Mouse (Mus musculus) intestine, embryonic 15.5 days (tissue): ENCODE measurements around the gene Gm20604. TPM values are rescaled to one million over a fixed set of nuclear protein-coding genes. Genes with fewer than 3 reads are reported as not detected.

Source experiments
- ATAC-seq: fragments of 200-750 bp; cut with Nextera tagmentation; 2 replicates; pipeline ENCODE4 v1.8.0; 2017; ENCODE audit warnings: moderate TSS enrichment, moderate library complexity
- H3K27ac ChIP-seq: fragments of 300-500 bp; sonication (generic); 2 replicates; pipeline ENCODE4 v1.5.1; 2015; ENCODE audit warnings: mild to moderate bottlenecking, inconsistent platforms
- H3K27me3 ChIP-seq: fragments of 300-500 bp; sonication (generic); replicated peaks from 2 replicates; pipeline ENCODE4 v1.6.1; 2015; ENCODE audit warnings: inconsistent platforms
- H3K36me3 ChIP-seq: fragments of 300-500 bp; sonication (generic); 2 replicates; pipeline ENCODE4 v1.6.1; 2015; ENCODE audit warnings: inconsistent platforms
- H3K4me1 ChIP-seq: fragments of 300-500 bp; sonication (generic); replicated peaks from 2 replicates; pipeline ENCODE4 v1.6.1; 2015; ENCODE audit warnings: inconsistent platforms
- H3K4me2 ChIP-seq: fragments of 300-500 bp; sonication (generic); replicated peaks from 2 replicates; pipeline ENCODE4 v1.6.1; 2015; ENCODE audit warnings: mild to moderate bottlenecking, inconsistent platforms
- H3K4me3 ChIP-seq: fragments of 300-500 bp; sonication (generic); replicated peaks from 2 replicates; pipeline ENCODE4 v1.5.1; 2015; ENCODE audit warnings: inconsistent platforms
- H3K9ac ChIP-seq: fragments of 300-500 bp; sonication (generic); 2 replicates; pipeline ENCODE4 v1.6.1; 2015; ENCODE audit warnings: inconsistent platforms
- H3K9me3 ChIP-seq: fragments of 300-500 bp; sonication (generic); 2 replicates; pipeline ENCODE4 v1.6.1; 2016; ENCODE audit warnings: inconsistent platforms
- WGBS: fragments of 180-500 bp; shearing (Covaris S2); methylation state at CpG from one replicate; pipeline ENCODE4 v1.1.7; 2015; 5-methylcytosine and 5-hydroxymethylcytosine counted together
- polyA plus RNA-seq: library from polyadenylated mRNA; unstranded; fragments of >200 nt; fragmentation: Nextera tagmentation; extraction: Ambion mirVana; gene quantifications from 2 replicates; pipeline ENCODE4 v1.2.1, GENCODE M21; 2015

The Gm20604 gene
- polyA plus RNA-seq, 1 experiment from 2014 or later: 21.0 TPM

- H3K9me3 ChIP-seq: no peaks in the 10 kb centered on the region
- H3K9ac ChIP-seq: no peak overlapping the region
- H3K27ac ChIP-seq: no peak overlapping the region
- no peak for ATAC-seq
- 71% methylated on average over 5 of the region's 5 CpGs for WGBS
- no peak overlapping the region for H3K4me2 ChIP-seq
- no peaks in the 10 kb centered on the region for H3K36me3 ChIP-seq
- no peak overlapping the region for H3K4me3 ChIP-seq
- no peaks in the 10 kb centered on the region for H3K27me3 ChIP-seq
- peaks cover 7% of the 10 kb centered on the region for H3K4me1 ChIP-seq
Observed at GRCm38 (mm10) chr12:102739096-102739495, 19.4 kb downstream of the Gm20604 start.

DNA sequence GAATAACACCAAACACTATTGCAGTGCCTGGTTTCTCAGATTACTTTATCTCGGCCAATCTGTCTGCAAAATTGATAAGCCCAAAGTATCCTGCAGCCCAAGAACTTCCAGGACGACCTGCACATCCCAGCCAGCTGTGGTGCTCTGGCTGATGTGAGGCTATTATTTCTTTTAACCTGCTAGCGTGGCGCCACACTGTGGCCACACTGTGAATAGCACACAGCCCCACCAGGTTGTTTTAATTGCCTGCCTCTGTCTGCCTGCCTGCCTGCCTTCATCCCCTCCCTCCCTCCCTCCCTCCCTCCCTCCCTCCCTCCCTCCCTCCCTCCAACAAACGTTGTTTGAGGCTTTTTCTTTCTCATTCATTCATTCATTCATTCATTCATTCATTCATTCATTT is 25.1 kb downstream of the Gm20604 start:
- no peaks in the 10 kb centered on the region for H3K9me3 ChIP-seq
- WGBS: 6% methylated on average over 5 of the region's 5 CpGs

GRCm38 (mm10) chr12:102730798-102731619 is 27.5 kb downstream of the Gm20604 start:
- ATAC-seq: peak; percentile 91
- H3K36me3 ChIP-seq: no peaks in the 10 kb centered on the region
- no peaks in the 10 kb centered on the region for H3K9me3 ChIP-seq
- peak overlapping the region; percentile 53 for H3K4me2 ChIP-seq
- 19% methylated on average over 16 of the region's 16 CpGs for WGBS
- H3K9ac ChIP-seq: 0 out of 2 replicates have a peak overlapping the region, but pooled peaks have one; percentile 8
- peaks cover 25% of the 10 kb centered on the region for H3K4me1 ChIP-seq
- no peaks in the 10 kb centered on the region for H3K27me3 ChIP-seq
- no peak overlapping the region; the same call in 1 of the 2 replicates for H3K4me3 ChIP-seq
- peak overlapping the region; percentile 93 for H3K27ac ChIP-seq

More for the DNA sequence above, 25.1 kb downstream of the Gm20604 start:
- no peaks in the 10 kb centered on the region for H3K27me3 ChIP-seq
- H3K4me1 ChIP-seq: peaks cover 23% of the 10 kb centered on the region
- no peak overlapping the region for H3K4me2 ChIP-seq
- H3K27ac ChIP-seq: no peak overlapping the region
- ATAC-seq: no peak
- no peak overlapping the region for H3K4me3 ChIP-seq
- no peaks in the 10 kb centered on the region for H3K36me3 ChIP-seq
- no peak overlapping the region for H3K9ac ChIP-seq

DNA sequence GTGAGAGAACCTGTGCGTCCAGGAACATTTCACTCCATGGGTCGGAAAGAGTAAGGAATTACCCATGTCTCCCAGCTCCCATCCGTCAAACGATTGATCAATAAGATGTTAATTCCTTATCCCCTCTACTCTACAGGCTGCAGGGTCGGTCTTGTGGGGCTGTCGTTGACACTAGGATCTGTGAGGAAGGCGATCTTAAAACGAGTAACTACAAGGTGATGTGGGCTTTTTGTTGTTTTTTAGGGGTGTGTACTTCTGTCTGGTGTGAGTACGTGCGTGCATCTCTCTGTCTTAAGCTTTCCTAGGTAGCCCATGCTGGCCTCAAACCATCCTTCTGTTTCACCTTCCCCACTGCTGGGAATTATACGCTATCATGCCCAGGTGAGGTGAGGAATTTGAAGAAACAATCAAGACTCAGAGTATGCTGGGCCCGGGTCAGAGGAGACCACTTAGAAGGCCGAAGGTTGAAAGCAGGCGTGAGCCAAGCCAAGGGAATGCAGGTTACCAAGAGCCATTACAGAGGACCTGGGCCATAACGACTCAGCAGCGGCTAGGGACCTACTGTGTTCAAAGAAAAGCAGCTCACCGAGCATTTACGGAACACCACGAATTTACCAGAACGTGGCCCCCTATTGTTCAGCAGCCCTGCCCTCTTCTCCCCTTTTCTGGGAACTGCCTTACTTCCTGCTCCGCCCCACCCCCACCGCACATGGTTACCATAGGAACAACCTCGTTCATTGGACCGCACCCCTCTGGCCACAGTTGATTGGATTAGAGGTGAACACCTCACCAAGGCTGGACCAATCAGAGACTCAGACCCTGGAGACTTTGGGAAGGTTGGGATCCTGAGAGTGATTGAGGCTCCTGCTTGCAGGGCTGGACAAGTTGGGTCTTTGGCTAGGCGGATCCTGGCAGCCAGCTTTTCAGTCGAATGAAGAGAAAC is 28.3 kb downstream of the Gm20604 start:
- peaks cover 30% of the 10 kb centered on the region for H3K4me1 ChIP-seq
- no peaks in the 10 kb centered on the region for H3K36me3 ChIP-seq
- H3K9me3 ChIP-seq: no peaks in the 10 kb centered on the region
- 32% methylated on average over 26 of the region's 26 CpGs for WGBS
- H3K4me3 ChIP-seq: no peak overlapping the region; the same call in 1 of the 2 replicates
- H3K27me3 ChIP-seq: no peaks in the 10 kb centered on the region
- ATAC-seq: peak; percentile 95
- peak overlapping the region; percentile 93 for H3K27ac ChIP-seq
- H3K9ac ChIP-seq: no peak overlapping the region
- peak overlapping the region; percentile 53 for H3K4me2 ChIP-seq

GRCm38 (mm10) chr12:102725761-102726175 is 32.7 kb downstream of the Gm20604 start:
- no peak overlapping the region for H3K27ac ChIP-seq
- H3K4me3 ChIP-seq: no peak overlapping the region
- ATAC-seq: no peak; the same call in 1 of the 2 replicates
- WGBS: 55% methylated on average over 7 of the region's 7 CpGs
- H3K36me3 ChIP-seq: no peaks in the 10 kb centered on the region
- no peaks in the 10 kb centered on the region for H3K9me3 ChIP-seq
- H3K4me2 ChIP-seq: no peak overlapping the region
- H3K9ac ChIP-seq: no peak overlapping the region
- H3K27me3 ChIP-seq: no peaks in the 10 kb centered on the region
- H3K4me1 ChIP-seq: peaks cover 20% of the 10 kb centered on the region

GRCm38 (mm10) chr12:102725146-102725545 is 33.3 kb downstream of the Gm20604 start:
- Histone ChIP-seq H3K27me3 (no peaks in the 10 kb centered on the region), H3K4me3 (no peak overlapping the region), H3K27ac (no peak overlapping the region), H3K4me2 (no peak overlapping the region), H3K4me1 (peaks cover 14% of the 10 kb centered on the region), H3K9me3 (no peaks in the 10 kb centered on the region), H3K36me3 (no peaks in the 10 kb centered on the region), H3K9ac (no peak overlapping the region)
- no peak for ATAC-seq
- WGBS: 92% methylated on average over 6 of the region's 6 CpGs

DNA sequence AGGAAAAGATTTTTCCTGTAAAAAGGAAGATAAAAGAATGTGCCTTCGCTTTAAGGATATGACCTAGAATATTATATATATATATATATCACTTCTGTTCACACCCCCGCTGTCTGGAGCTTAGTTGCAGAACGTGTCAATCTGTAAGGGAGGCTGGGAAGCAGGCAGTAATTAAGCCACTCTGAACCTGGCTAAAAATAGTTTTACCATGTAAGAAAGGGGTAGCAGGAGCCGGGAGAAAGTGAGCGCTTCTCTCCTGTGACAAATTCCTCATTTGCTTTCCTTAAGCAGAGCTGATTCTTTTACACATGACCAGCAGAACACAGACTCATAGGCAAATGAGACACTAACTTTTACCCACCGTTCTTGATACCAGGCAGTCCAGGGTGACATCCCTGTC is 34.6 kb downstream of the Gm20604 start:
- H3K4me2 ChIP-seq: no peak overlapping the region

GRCm38 (mm10) chr12:102722966-102723365 is 35.5 kb downstream of the Gm20604 start:
- Histone ChIP-seq H3K36me3 (no peaks in the 10 kb centered on the region), H3K4me1 (peaks cover 7% of the 10 kb centered on the region; the same call in 1 of the 2 replicates), H3K27me3 (no peaks in the 10 kb centered on the region), H3K27ac (no peak overlapping the region), H3K4me3 (no peak overlapping the region), H3K9ac (no peak overlapping the region), H3K9me3 (no peaks in the 10 kb centered on the region), H3K4me2 (no peak overlapping the region)
- no peak for ATAC-seq
- WGBS: 66% methylated on average over 8 of the region's 8 CpGs

More for the DNA sequence above, 34.6 kb downstream of the Gm20604 start:
- Histone ChIP-seq H3K9ac (no peak overlapping the region), H3K27me3 (no peaks in the 10 kb centered on the region), H3K4me3 (no peak overlapping the region), H3K27ac (no peak overlapping the region), H3K4me1 (peaks cover 7% of the 10 kb centered on the region; the same call in 1 of the 2 replicates), H3K9me3 (no peaks in the 10 kb centered on the region), H3K36me3 (no peaks in the 10 kb centered on the region)
- 69% methylated on average over 6 of the region's 6 CpGs for WGBS
- ATAC-seq: no peak

GRCm38 (mm10) chr12:102722451-102722850 is 36.0 kb downstream of the Gm20604 start:
- no peaks in the 10 kb centered on the region for H3K36me3 ChIP-seq
- no peaks in the 10 kb centered on the region for H3K9me3 ChIP-seq
- ATAC-seq: no peak
- H3K4me2 ChIP-seq: no peak overlapping the region
- H3K27ac ChIP-seq: no peak overlapping the region
- H3K4me1 ChIP-seq: peaks cover 7% of the 10 kb centered on the region; the same call in 1 of the 2 replicates
- WGBS: 62% methylated on average over 11 of the region's 11 CpGs
- H3K9ac ChIP-seq: no peak overlapping the region
- H3K4me3 ChIP-seq: no peak overlapping the region
- no peaks in the 10 kb centered on the region for H3K27me3 ChIP-seq

GRCm38 (mm10) chr12:102719552-102720315 is 38.7 kb downstream of the Gm20604 start:
- ATAC-seq: peak; percentile 73; the same call in 1 of the 2 replicates
- H3K4me2 ChIP-seq: no peak overlapping the region

GRCm38 (mm10) chr12:102714654-102715395 is 43.6 kb downstream of the Gm20604 start:
- Histone ChIP-seq H3K27me3 (no peaks in the 10 kb centered on the region), H3K9me3 (no peaks in the 10 kb centered on the region), H3K4me3 (no peak overlapping the region), H3K36me3 (no peaks in the 10 kb centered on the region), H3K27ac (no peak overlapping the region), H3K4me1 (0 out of 2 replicates have a peak, but pooled peaks cover 10% of the 10 kb centered on the region), H3K9ac (no peak overlapping the region), H3K4me2 (no peak overlapping the region)
- 80% methylated on average over 10 of the region's 10 CpGs for WGBS
- no peak for ATAC-seq

More at GRCm38 (mm10) chr12:102719552-102720315, 38.7 kb downstream of the Gm20604 start:
- H3K4me1 ChIP-seq: no peaks in the 10 kb centered on the region
- H3K4me3 ChIP-seq: no peak overlapping the region
- H3K27ac ChIP-seq: no peak overlapping the region
- H3K27me3 ChIP-seq: no peaks in the 10 kb centered on the region
- no peak overlapping the region for H3K9ac ChIP-seq
- H3K36me3 ChIP-seq: no peaks in the 10 kb centered on the region
- H3K9me3 ChIP-seq: no peaks in the 10 kb centered on the region
- WGBS: 22% methylated on average over 13 of the region's 13 CpGs
